Mouse (Mus musculus) C2C12 (cell line): Measurements from ENCODE around the gene Calr4. TPM values are rescaled to one million over a fixed set of nuclear protein-coding genes. Genes with fewer than 3 reads are reported as not detected.

Experiments used
- H3K27me3 ChIP-seq: one replicate; pipeline ENCODE4 v1.6.1; 2011; ENCODE audit not compliant: control insufficient read depth, insufficient read depth, insufficient read length
- H3K36me3 ChIP-seq: one replicate; pipeline ENCODE4 v1.6.1; 2011; ENCODE audit not compliant: control insufficient read depth, insufficient read depth
- H3K4me3 ChIP-seq: one replicate; pipeline ENCODE4 v1.5.1; 2011; ENCODE audit warnings: mild to moderate bottlenecking, control low read depth; ENCODE audit not compliant: poor library complexity, insufficient read depth, severe bottlenecking
- H3K79me2 ChIP-seq: one replicate; pipeline ENCODE4 v1.6.1; 2011; ENCODE audit not compliant: control insufficient read depth, insufficient read depth
- H3K79me3 ChIP-seq: one replicate; pipeline ENCODE4 v1.6.1; 2011; ENCODE audit warnings: low read depth, control low read depth
- H3ac ChIP-seq: one replicate; pipeline ENCODE3; 2011; ENCODE audit warnings: low read depth; ENCODE audit not compliant: control insufficient read depth, insufficient read length
- CEBPB ChIP-seq: IDR thresholded peaks from one replicate; pipeline ENCODE4 v1.6.1; 2011; ENCODE audit warnings: low read depth, mild to moderate bottlenecking, control low read depth, moderate library complexity
- CTCF ChIP-seq: IDR thresholded peaks from one replicate; pipeline ENCODE4 v1.5.1; 2011; ENCODE audit not compliant: control insufficient read depth, insufficient read depth, insufficient read length
- FOSL1 ChIP-seq: IDR thresholded peaks from one replicate; pipeline ENCODE4 v1.8.0; 2011; ENCODE audit warnings: mild to moderate bottlenecking, low read length; ENCODE audit not compliant: poor library complexity, insufficient read depth, severe bottlenecking
- MAX ChIP-seq: IDR thresholded peaks from one replicate; pipeline ENCODE4 v1.6.1; 2011; ENCODE audit warnings: mild to moderate bottlenecking, control low read depth
- MYOD1 ChIP-seq: IDR thresholded peaks from one replicate; pipeline ENCODE4 v1.6.1; 2011; ENCODE audit warnings: low read depth; ENCODE audit not compliant: control insufficient read depth, insufficient read length
- MYOG ChIP-seq: IDR thresholded peaks from one replicate; pipeline ENCODE4 v1.6.1; 2011; ENCODE audit not compliant: control insufficient read depth, insufficient read length; ENCODE audit errors: extremely low read depth
- USF1 ChIP-seq: IDR thresholded peaks from one replicate; pipeline ENCODE4 v1.6.1; 2011; ENCODE audit warnings: low read depth, mild to moderate bottlenecking, control low read depth, moderate library complexity
- polyA plus RNA-seq: library from polyadenylated mRNA; unstranded; fragments of >200 nt; fragmentation: generic; extraction: Trizol; gene quantifications from one replicate; pipeline ENCODE4 v1.2.1, GENCODE M21; 2012; ENCODE audit warnings: missing spikeins

Calr4 gene
- polyA plus RNA-seq, 1 experiment: 0.04 TPM

GRCm38 (mm10) chr4:109253664-109254151 is 19.4 kb downstream of the Calr4 start:
- no peak overlapping the region for H3K4me3 ChIP-seq
- no peak for TF ChIP-seq CEBPB
- no peak for TF ChIP-seq FOSL1
- TF ChIP-seq MAX: no peak
- TF ChIP-seq CTCF: no peak
- TF ChIP-seq MYOD1: no peak
- no peak for TF ChIP-seq MYOG
- no peak for TF ChIP-seq USF1
- no peaks in the 10 kb centered on the region for H3K79me2 ChIP-seq
- H3K79me3 ChIP-seq: no peaks in the 10 kb centered on the region
- no peak overlapping the region for H3ac ChIP-seq
- H3K36me3 ChIP-seq: no peaks in the 10 kb centered on the region
- no peaks in the 10 kb centered on the region for H3K27me3 ChIP-seq

GRCm38 (mm10) chr4:109254511-109254910 is 20.2 kb downstream of the Calr4 start:
- no peaks in the 10 kb centered on the region for H3K27me3 ChIP-seq
- H3ac ChIP-seq: no peak overlapping the region
- no peaks in the 10 kb centered on the region for H3K79me2 ChIP-seq
- H3K79me3 ChIP-seq: no peaks in the 10 kb centered on the region
- TF ChIP-seq CTCF (no peak), FOSL1 (no peak), MYOD1 (no peak), USF1 (no peak), MAX (no peak), CEBPB (no peak), MYOG (no peak)
- no peak overlapping the region for H3K4me3 ChIP-seq
- no peaks in the 10 kb centered on the region for H3K36me3 ChIP-seq

- no peak overlapping the region for H3K4me3 ChIP-seq
- H3K79me2 ChIP-seq: no peaks in the 10 kb centered on the region
- no peaks in the 10 kb centered on the region for H3K79me3 ChIP-seq
- no peak overlapping the region for H3ac ChIP-seq
- no peak for TF ChIP-seq USF1
- no peak for TF ChIP-seq FOSL1
- TF ChIP-seq CTCF: no peak
- no peak for TF ChIP-seq CEBPB
- no peak for TF ChIP-seq MYOG
- no peak for TF ChIP-seq MAX
- no peak for TF ChIP-seq MYOD1
- no peaks in the 10 kb centered on the region for H3K36me3 ChIP-seq
- H3K27me3 ChIP-seq: no peaks in the 10 kb centered on the region
Measured at GRCm38 (mm10) chr4:109255321-109255720, 21.0 kb downstream of the Calr4 start.

GRCm38 (mm10) chr4:109255727-109256417 is 21.6 kb downstream of the Calr4 start:
- no peaks in the 10 kb centered on the region for H3K36me3 ChIP-seq
- no peak overlapping the region for H3ac ChIP-seq
- H3K27me3 ChIP-seq: no peaks in the 10 kb centered on the region
- H3K79me3 ChIP-seq: no peaks in the 10 kb centered on the region
- no peaks in the 10 kb centered on the region for H3K79me2 ChIP-seq
- TF ChIP-seq MYOG (no peak), CTCF (no peak), FOSL1 (no peak), USF1 (no peak), CEBPB (no peak), MYOD1 (no peak), MAX (no peak)
- no peak overlapping the region for H3K4me3 ChIP-seq

- Histone ChIP-seq H3K79me3 (no peaks in the 10 kb centered on the region), H3K79me2 (no peaks in the 10 kb centered on the region), H3K4me3 (no peak overlapping the region), H3K36me3 (no peaks in the 10 kb centered on the region), H3ac (no peak overlapping the region), H3K27me3 (no peaks in the 10 kb centered on the region)
- TF ChIP-seq MAX (no peak), MYOD1 (no peak), USF1 (no peak), MYOG (no peak), FOSL1 (no peak), CTCF (no peak), CEBPB (no peak)
Measured at GRCm38 (mm10) chr4:109256791-109257190, 22.5 kb downstream of the Calr4 start.

- no peaks in the 10 kb centered on the region for H3K79me3 ChIP-seq
Measured at GRCm38 (mm10) chr4:109257639-109258038, 23.4 kb downstream of the Calr4 start.

More at GRCm38 (mm10) chr4:109257639-109258038, 23.4 kb downstream of the Calr4 start:
- H3K4me3 ChIP-seq: no peak overlapping the region
- H3K27me3 ChIP-seq: no peaks in the 10 kb centered on the region
- TF ChIP-seq CEBPB (no peak), MYOG (no peak), USF1 (no peak), FOSL1 (no peak), MAX (no peak)
- no peak overlapping the region for H3ac ChIP-seq
- H3K79me2 ChIP-seq: no peaks in the 10 kb centered on the region
- no peaks in the 10 kb centered on the region for H3K36me3 ChIP-seq
